Mouse (Mus musculus) heart, adult 11 months (tissue): ENCODE measurements around the gene Asic1.

Source experiments
- DNase-seq: peaks from one replicate; pipeline ENCODE4 v3.0.0; 2022

Asic1 gene

DNA sequence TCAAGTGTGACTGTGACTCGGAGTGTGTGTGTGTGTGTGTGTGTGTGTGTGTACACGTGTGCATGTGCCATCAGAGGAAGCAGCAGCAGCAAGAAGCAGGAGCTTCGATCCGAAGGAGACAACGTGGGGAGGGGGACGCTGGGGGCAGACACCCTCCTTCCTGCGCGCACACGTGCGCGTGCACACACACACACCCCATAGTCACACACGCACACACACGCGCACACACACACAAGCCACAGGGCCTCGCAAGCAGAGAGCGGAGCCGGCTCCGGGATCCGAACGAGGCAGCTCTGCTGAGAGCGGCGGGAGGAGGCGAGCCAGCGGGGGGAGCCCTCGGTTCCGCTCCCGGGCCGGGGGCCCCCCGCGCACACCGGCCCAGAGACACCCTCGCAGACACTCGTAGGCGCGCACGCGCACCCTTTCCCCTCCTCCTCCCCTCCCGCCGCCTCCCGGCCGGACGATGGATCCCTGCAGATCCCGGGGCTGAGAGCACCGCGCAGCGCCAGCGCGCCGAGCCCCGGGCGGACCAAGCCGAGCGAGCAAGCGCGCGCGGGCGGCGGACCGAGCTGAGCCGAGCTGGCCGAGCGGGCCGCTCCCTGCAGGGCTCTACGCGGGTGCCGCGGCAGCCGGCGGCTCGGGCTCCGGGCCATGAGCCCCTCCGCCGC lies at the start of gene Asic1:
Gene Asic1 (plus strand): TSS at position 215 of the 668 bp plus-strand sequence.
- DNase-seq = peak; percentile 95

GRCm38 (mm10) chr15:99622063-99622462 lies 48.1 kb upstream of the Asic1 start:
- no peak for DNase-seq

- DNase-seq = no peak
These were observed 38.5 kb upstream of the Asic1 start for GRCm38 (mm10) chr15:99631618-99632017.

GRCm38 (mm10) chr15:99634702-99635101 lies 35.5 kb upstream of the Asic1 start:
- no peak for DNase-seq

GRCm38 (mm10) chr15:99637405-99638123 lies 32.6 kb upstream of the Asic1 start:
- no peak for DNase-seq

DNA sequence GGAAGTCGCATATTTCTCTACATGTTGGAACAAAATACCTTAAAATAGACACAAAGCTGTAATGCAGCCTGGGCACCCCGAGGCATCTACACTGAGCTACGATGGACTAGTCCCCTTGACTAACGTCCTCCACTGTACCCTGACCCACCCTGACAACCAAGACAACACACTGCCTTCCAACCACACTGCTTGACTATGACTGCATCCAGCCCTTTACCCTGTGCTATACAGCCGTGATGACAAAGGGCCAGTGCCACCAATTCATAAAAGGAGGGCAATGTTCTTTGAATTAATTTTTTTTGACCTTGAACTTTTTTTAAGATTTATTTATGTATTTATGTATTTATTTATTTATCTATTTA lies 32.1 kb upstream of the Asic1 start:
- no peak for DNase-seq

DNA sequence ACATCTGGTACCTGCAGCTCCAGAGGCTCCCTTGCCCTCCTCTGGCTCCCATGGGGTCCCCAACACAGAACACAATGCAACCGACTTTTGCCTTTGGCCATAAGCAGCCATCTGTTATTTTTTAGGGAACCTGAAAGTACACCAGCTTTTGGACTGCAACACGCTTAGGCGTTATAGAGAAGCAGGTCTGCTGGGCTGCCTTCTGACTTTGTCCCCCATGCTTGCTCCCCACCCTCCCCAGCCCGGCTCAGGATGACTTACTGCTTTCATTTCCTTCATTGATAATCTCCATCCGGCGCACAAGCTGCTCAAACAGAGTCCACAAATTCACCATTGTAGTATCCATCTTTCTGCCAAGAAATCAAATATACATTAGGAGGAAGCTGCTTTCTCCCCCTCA lies 27.5 kb upstream of the Asic1 start:
- DNase-seq = no peak

GRCm38 (mm10) chr15:99643832-99644231 lies 26.3 kb upstream of the Asic1 start:
- DNase-seq = no peak

GRCm38 (mm10) chr15:99644776-99645175 lies 25.4 kb upstream of the Asic1 start:
- peak; percentile 90 for DNase-seq

DNA sequence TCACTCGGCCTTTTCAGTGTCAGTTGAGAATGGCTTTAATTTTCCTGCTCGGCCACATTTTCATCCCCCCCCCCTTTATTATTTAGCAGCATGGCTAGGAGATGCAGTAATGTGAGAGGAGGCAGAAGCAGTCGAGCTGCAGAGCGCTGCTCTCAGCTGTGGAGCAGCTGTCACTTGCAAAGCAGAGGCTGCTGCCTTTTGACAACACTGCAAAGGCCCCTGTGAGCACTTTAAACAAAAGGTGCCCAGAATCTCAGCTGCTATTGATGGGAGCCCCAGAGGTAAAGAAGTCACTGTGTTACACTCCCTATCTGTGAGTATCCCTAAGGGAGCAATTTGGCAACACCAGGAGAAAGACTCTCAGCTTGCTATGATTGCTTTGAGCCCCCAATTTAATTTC lies 21.8 kb upstream of the Asic1 start:
- peak; percentile 84 for DNase-seq

DNA sequence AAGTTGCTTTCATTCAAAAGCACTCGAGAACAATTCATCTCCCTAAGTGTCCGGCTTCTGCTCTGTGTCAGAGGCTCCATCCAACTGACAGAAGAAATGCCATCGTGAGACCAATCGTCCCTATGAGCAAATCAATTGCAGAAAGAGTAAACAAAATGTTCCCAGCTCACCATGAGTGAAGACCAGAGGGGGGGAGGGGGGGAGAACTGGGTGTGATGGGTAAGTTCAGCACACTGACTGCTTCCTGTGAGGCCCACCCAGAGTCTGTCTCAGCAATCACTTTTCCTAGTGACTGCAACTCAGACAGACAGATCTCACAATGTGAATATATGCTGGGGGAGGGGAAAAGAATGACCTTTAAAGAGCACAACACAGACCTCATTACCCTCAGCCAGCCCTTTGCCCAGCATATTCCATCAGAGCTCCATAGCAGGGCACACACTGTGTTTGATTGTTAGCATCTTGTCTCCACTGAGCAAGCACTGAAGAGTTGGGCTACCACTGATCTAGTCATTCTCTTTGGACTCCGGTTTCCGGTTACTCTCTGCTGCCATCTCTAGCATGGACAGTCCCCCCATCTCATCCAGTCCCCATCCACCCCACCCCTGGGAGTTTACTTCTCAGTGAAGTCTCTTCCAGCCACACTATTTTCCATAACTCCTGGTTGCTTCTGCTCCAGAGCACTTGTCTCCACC lies 21.0 kb upstream of the Asic1 start:
- no peak for DNase-seq

DNA sequence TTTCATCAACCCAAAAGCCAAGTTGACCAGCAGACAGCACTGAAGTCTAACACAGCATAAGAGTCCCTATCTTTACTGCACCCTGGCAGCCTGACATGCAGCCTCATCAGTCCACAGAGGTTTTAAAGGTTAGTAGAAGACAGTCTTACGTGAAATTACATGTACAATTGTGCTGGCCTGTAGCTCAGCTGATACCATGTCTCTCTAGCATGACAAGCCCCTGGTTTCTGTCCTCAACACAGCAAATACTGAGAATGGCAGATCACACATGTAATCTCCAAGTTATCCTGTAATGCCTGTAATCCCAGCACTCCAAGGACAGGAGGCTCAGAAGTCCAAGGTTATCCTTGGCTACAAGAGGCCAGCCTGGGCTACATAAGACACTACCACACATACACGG lies 19.9 kb upstream of the Asic1 start:
- no peak for DNase-seq

- peak; percentile 99 for DNase-seq
These were observed 18.9 kb upstream of the Asic1 start, which contains the start of gene Racgap1 for GRCm38 (mm10) chr15:99651163-99651872. TSS of gene Racgap1 (minus strand) at chr15:99651656.

DNA sequence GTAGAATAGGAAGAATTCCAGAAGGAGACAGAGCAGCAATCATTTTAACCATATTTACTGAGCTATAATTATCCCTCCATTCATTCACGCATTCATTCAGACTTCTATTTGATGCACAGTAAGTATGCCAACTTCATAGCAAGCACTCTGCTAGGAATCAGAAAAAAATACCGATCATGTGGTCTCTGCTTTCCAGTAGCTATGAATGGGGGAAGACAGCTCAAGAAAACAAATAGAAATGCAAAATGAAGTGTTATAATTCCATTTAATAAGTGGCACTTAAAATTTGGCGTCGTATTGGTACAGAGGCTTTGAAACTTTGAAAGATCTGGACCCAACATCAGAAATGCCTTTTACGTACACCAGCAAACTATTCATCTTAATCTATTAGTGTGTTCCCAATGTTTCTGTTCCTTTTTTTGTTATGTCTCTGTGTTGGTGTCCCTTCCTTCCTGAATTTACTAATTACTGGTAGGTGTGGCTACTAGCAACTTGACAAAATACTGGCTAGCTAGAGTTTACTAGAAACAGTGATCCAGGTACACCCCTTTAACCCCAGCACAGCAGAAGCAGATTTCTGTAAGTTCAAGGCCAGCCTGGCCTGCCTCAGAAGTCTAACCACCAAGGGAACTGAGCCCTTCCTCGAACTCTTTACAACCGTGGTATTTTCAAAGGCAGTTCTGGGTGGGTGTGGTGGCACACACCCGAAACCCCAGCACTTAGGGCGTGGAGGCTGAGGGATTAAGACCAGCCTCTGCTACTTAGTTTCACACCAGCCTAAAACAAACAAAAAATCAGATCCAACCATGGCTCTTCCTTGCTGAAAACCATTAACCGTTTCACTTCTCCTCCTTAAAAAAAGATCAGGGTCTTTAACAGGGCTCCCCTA lies 17.9 kb upstream of the Asic1 start:
- DNase-seq = no peak

DNA sequence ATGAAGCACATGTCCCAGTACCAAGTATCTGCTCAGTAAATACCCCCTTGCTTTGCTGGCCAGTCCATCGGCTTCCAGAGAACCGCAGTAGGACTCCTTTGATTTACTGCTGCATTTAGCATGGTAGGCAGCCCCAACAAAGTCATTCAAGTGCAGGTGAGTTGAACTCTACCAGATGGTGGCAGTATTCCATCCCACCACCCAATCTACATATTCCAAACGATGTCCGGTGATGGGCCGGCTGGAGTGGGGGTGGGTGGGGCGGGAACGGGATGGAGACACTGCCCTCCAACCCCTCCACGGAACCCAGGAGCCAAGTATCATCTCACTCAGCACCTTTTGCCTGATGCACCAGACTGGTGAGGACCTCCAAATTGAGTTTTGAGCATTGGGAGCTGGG lies 16.9 kb upstream of the Asic1 start:
- no peak for DNase-seq

DNA sequence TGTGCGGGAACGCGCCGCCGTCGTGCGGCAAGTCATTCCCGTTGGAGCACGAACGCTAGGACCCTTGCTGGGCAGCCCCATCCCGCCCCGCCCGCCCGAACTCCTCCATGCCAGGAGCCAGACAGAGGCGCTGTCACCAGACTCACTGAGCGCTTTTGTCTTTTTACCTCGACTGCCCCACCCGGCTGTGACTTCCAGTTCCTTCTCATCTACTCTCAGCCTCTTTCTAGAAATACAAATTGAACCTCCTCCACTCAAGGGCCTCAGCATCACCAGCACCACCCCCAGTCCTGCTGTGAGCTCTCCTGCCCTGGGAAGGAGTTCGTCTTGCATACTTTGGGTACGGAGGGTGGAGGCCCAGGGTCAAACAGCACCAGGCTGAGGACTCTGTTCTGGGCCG lies 16.3 kb upstream of the Asic1 start:
- DNase-seq = no peak

- no peak for DNase-seq
These were observed 14.2 kb upstream of the Asic1 start for GRCm38 (mm10) chr15:99655956-99656355.

GRCm38 (mm10) chr15:99658437-99658836 lies 11.7 kb upstream of the Asic1 start:
- no peak for DNase-seq

DNA sequence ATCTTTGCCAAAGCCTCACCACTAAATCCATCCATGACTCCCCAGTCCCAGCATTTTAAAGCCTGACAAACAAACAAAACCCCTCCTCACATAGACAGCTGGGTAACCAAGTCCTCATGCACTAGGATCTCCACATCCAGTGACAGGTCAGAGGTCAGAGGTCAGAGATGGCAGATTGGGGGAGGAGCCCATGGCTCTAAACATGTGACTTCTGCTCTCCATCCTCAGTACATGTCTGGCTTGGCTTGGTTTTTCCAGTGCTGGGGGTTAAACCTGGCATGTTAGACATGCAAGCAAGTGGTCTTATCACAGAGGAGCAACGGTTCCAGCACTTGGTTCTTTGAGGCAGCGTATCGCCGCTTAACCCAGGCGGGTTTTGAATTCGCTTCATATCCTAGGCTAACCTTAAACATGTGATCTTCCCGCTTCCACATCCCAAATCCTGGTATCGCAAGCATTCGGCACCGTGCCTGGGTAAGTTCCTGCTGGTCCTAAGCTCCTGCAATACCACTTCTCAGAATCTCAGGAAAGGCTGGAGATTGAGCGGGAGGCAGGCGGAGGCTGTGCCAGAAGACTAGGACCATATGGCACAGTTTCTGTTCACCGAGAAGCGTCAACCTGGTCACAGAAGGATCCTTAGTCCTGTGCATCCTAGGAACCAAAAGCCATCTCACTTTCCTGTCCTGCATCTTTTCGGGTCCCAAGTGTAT lies 8.9 kb upstream of the Asic1 start:
- no peak for DNase-seq

GRCm38 (mm10) chr15:99662371-99662770 lies 7.8 kb upstream of the Asic1 start:
- DNase-seq = no peak

DNA sequence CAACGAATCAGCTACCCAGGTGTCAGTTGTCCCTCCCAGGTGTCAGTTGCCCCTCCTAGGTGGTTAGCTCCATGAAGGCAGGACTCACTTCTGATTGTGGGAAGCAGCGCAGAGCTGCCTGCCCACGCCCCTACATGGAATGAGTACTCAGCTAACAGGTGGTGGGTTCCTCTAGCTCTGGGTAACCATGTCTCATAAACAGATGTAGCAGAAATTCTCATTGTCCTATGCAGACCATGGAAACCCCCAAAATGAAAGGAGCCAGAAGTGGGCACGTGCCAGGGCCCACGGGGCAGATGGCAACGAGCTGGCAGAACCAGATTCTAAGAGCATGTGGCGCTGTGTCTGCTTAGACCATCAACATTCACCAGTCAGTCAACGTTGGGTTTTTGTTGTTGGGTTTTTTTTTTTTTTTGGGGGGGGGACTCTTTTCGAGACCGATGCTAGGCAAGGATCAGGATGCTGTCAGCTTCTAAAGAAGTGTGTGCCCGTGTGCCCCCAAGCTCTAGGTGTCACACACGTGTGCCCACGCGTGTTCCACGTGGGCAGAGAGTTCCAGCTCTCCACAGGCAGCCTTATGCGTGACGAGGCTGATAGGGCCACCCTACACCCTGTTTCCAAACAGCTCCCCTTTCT lies 6.1 kb upstream of the Asic1 start:
- no peak for DNase-seq
